Mouse (Mus musculus): ENCODE results near the gene Arid3a. TPM values are rescaled to one million over a fixed set of nuclear protein-coding genes. Genes with fewer than 3 reads are reported as not detected.
"Not testable (repeated sequence)": the region's sequence is repeated elsewhere in the genome, so short reads cannot be mapped to it uniquely, and the experiment has no call there.

Gene Arid3a
- total RNA-seq, 2 experiments from 2014 or later: 3.6 to 4.3 TPM

GRCm38 (mm10) chr10:79945507-79946234 is 18.8 kb downstream of the Arid3a start:
- no peak for DNase-seq (ENCODE audit: low spot score in 2 of 2)

- no peak for DNase-seq (ENCODE audit: low spot score in 2 of 2)
Observed at GRCm38 (mm10) chr10:79946752-79947322, 20.0 kb downstream of the Arid3a start.

DNA sequence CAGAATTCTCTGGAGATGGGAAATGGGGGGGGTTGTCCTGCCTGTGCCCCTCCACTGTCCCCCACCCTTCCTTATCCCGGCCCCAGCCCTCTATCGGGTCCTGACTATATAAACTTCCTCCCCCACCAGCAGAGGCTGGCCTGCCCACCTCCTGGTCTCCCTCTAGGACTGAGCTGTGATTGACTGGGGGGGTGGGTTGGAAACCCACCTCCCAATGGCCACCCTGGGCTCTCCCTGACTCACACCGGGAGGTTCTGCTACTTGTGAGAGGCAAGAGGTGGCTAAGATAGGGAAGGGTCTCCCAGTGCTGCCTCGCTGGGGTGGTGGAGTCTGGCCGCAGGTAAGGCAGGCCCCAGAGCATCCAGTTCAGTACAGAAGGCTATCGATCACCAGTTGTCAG is 20.7 kb downstream of the Arid3a start:
- DNase-seq (ENCODE audit: low spot score in 2 of 2): no peak

GRCm38 (mm10) chr10:79949873-79950272 is 23.0 kb downstream of the Arid3a start:
- no peak for DNase-seq (ENCODE audit: low spot score in 2 of 2)

DNA sequence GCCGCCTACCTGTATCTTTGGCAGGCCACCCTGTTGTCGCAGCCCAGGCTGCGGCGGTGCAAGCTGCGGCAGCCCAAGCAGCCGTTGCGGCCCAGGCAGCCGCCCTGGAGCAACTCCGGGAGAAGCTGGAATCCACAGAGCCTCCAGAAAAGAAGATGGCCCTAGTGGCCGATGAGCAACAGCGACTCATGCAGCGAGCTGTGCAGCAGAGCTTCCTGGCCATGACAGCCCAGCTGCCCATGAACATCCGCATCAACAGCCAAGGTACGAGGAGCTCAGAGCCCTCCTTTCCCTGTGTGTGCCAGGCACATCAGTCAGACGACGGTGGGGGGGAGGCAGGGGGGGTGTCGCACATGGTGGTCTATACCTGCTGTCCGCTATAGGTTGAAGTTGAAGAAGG is 23.8 kb downstream of the Arid3a start:
- DNase-seq (ENCODE audit: low spot score in 2 of 2): no peak

DNA sequence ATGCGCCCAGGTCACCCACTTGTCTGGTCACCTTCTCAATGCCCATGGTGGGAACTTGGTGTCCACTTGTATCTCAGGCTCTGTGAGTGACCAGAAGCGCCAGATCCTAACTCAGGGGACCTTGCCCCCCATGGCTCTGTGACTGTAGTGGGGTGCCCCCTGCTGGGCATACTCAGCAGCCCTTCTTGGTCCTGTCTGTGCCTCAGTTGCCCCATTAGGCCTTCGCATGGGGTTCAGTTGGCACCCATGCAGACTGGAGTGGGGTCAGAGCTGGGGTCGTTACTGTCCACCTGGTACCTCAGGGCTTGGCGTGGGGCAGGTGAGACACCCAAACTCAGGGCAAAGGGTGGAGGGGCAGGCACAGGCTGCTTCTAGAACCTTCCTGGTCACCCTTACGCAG is 27.1 kb downstream of the Arid3a start:
- peak in 1 of 2 experiments; percentile 60 for DNase-seq (ENCODE audit: low spot score in 2 of 2)

GRCm38 (mm10) chr10:79955691-79956090 is 28.8 kb downstream of the Arid3a start:
- DNase-seq (ENCODE audit: low spot score in 2 of 2): no peak

DNA sequence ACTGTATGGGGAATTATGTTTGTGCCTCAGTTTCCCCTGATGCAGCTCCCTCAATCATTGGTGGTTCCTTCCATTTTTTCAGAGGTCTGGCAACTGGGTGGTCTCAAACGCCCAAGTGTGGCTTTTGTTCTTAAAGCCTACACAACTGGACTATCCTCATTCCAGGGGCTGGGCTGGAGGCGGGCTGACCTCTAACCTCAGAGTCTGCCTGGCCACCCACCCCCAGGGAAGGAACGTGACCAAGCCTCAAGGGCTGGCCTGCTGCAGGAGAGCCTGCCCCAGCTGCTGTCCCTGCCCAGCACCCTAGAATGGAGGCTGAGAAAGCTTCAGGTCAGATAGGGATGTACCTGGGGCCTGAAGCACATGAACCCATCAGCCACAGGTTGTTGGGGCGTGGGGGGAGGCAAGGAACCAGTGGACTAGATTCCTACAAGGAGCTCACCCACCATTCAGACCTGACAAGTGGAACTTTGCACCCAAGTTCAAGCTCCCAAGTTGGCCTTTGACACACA is 29.9 kb downstream of the Arid3a start:
- no peak for DNase-seq (ENCODE audit: low spot score in 2 of 2)

DNA sequence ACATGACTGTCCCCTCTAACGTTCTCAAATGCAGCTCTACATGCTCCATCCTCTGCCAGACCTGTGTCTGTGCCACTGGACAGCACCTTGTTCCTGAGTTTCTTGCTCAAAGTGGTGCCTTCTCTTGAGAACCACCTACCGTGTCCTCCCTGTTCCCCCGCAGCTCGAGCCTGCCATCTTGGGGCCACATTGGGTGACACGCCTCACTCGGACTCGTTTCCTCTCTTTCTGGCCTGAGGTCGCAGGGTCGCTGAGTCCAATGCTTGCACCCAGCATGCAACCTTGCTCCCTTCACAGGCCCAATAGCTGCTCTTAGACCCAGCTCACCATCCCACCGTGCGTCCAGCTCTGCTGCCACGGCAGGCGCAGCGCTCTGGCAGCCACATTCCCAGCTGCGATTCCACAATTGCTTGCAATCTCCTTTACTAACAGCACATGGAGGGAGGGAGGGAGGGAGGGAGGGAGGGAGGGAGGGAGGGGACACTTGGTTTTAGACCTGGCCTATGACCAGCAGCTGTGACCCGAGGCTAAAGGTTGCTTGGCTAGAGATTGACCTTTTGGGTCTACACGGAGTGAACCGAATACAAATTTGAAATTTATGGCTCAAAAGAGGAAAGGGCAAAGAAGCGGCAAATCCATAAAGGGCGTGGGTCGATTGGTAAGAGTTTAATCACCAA is 31.4 kb downstream of the Arid3a start:
- DNase-seq (ENCODE audit: low spot score in 2 of 2): peak; percentile 84

DNA sequence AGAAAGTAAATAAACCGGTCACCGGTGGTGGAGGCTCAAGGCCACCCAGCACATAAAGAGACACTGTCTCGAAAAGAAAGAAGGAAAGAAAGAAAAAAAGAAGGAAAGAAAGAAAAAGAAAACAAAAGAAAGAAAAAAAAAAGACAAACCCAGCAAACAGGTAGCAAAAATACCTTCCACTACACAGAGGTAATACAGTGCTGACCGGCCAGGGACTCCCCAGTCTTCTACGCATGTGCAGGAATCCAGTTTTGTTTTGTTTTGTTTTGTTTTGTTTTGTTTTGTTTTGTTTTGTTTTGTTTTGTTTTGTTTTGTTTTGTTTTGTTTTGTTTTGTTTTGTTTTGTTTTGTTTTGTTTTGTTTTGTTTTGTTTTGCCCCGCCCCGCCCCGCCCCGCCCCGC is 32.6 kb downstream of the Arid3a start:
- DNase-seq (ENCODE audit: low spot score in 2 of 2): not testable (repeated sequence)

- peak; percentile 99 for DNase-seq (ENCODE audit: low spot score in 2 of 2)
Observed at GRCm38 (mm10) chr10:79959847-79960601, 33.2 kb downstream of the Arid3a start, which contains the start of gene Wdr18. Gene Wdr18, plus strand, starts transcription at chr10:79960152.

DNA sequence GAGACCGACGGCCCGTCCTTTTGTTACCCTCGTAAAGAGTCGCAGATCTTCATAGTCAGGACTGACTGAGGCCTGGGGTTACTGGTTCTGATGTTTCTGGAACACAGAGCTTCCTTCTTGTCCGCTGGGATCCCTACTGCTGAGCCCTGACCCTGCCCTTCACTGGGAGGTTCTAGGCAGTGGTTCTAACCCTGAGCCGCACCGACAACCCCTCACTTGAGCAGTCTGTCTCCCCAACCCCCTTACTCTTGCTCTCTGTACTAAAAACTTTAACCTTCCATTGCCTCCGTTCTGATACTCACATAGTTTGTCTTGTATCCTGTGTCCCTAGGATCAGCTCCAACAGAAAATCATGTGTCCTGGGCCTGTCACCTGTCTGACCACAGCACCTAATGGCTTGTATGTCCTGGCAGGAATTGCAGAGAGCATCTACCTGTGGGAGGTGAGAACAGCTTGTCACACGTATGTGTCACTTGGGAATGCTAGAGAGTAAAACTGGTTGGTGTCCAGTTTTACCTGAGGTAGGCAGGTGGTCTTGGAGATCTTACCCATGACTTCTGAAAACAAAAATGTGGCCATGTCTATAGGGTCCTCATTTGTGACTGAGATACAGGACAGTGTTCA is 33.9 kb downstream of the Arid3a start:
- DNase-seq (ENCODE audit: low spot score in 2 of 2): no peak

- no peak for DNase-seq (ENCODE audit: low spot score in 2 of 2)
Observed at GRCm38 (mm10) chr10:79964727-79965126, 37.9 kb downstream of the Arid3a start.

DNA sequence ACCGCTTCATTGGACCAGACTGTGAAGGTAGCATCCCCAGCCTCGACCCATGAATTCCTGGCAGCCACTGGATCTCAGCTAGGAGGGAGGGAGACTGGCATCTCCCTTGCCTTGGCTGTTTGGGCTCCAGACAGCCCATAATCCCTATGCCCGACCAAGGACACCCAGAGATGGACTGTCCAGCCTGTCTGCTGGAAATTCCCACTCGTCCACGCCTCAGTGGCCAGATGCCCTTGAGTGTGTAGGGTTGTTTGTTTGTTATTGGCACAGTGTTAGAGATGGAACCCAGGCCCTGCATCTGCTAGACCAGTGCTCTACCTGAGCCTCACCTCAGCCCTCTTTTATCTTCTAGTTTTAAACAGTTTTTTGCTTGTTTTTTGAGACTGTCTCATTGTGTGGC is 38.5 kb downstream of the Arid3a start:
- DNase-seq (ENCODE audit: low spot score in 2 of 2): no peak

DNA sequence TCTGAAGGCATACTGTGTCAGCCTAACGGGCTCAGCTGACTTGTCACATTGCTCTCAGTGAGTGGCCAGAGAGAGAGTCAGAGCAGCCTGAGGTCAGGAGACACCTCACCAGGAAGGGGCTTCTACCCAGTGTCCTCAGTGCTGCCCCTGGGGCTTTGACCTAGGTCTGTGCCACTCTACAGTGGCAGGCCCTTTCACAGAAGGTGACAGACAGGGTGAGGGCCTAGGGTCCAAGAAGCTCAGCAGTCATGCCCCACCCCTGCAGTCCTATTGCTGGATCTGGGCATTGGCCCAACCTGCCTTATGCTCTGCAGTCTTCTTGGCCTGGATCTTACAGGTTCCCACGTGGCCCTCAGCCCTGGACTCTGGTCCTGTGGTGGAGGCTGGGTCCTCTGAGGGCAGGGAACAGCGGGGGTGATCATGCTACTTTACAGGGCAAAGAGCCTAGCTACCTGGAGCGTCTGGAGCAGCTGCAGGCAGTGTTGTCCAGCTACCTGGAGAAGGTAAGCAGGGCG is 40.1 kb downstream of the Arid3a start:
- no peak for DNase-seq (ENCODE audit: low spot score in 2 of 2)

DNA sequence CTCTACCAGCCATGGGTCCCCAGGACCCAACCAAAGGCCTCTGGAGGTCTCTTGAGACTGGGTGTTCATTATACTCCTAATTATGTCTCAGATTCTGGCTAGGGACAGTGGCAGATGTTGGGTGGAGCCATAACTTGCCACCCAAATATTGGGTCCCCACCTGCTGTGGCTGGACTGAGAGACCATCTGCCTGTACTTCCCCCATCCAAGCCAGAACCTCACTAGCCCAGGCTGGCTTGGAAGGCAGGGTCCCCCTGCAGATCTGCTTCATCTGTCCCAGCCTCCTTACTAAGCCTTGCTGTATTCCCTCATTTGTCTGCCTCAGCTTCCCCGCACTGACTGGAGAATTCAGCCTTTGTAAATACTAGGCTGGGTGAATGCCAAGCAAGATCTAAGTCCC is 41.3 kb downstream of the Arid3a start:
- DNase-seq (ENCODE audit: low spot score in 2 of 2): no peak

GRCm38 (mm10) chr10:79969124-79969568 is 42.3 kb downstream of the Arid3a start:
- no peak for DNase-seq (ENCODE audit: low spot score in 2 of 2)

DNA sequence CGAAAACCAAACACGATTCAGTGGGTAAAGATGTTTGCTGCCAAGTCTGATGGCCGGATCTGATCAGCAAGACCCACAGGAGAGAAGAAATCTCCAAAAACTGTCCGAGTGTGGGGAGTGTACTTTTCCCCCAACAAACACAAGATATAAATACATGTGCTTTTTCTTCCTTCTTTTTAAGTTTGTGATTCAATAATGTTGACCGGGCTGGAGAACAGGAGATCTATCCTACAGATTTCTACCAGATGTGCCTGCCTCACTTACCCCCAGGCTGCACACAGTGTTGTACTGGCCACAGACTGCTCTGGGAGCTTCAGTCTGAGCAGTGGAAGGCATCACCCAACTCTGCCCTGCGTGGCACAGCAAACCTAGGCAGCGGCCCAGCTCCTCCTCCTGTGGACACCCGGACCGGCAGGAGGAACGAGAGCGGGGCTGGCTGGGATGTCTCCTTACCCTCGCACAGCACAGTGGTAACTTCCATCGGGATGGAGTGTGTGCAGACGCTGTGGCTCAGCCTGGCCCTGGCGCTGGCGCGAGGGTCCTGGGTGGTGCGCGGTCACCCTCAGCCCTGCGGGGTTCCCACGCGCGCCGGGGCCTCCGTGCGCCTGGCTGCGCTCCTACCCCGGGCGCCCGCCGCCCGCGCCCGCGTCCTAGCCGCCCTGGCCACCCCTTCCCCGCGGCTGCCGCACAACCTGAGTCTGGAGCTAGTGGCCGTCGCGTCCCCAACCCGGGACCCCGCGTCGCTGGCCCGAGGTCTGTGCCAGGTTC is 43.8 kb downstream of the Arid3a start, which contains the start of gene Grin3b:
TSS of gene Grin3b (plus strand) at position 301 of the 768 bp plus-strand sequence.
- DNase-seq (ENCODE audit: low spot score in 2 of 2): no peak

GRCm38 (mm10) chr10:79971183-79971497 is 44.3 kb downstream of the Arid3a start:
- DNase-seq (ENCODE audit: low spot score in 2 of 2): no peak

GRCm38 (mm10) chr10:79972831-79973230 is 46.0 kb downstream of the Arid3a start:
- no peak for DNase-seq (ENCODE audit: low spot score in 2 of 2)

All from adrenal gland, adult 18-20 months (tissue).